Mouse (Mus musculus) hindbrain, embryonic 14.5 days (tissue): ENCODE results near the gene Ada. TPM values are rescaled to one million over a fixed set of nuclear protein-coding genes. Genes with fewer than 3 reads are reported as not detected.
A peak's percentile ranks its signal among the peaks of the same experiment; 100 is the strongest.

Experiments
- ATAC-seq: fragments of 200-750 bp; cut with Nextera tagmentation; 2 replicates; pipeline ENCODE4 v1.8.0; 2017; ENCODE audit warnings: moderate number of reproducible peaks, mild to moderate bottlenecking, moderate TSS enrichment, moderate library complexity; ENCODE audit not compliant: low FRiP score
- DNase-seq: peaks from one replicate; pipeline ENCODE4 v3.0.0-alpha.2; 2015; ENCODE audit warnings: low spot score
- H3K27ac ChIP-seq: fragments of 300-500 bp; sonication (generic); 2 replicates; pipeline ENCODE4 v1.5.1; 2014; ENCODE audit warnings: mild to moderate bottlenecking, moderate library complexity
- H3K27me3 ChIP-seq: fragments of 300-500 bp; sonication (generic); 2 replicates; pipeline ENCODE4 v1.6.1; 2014; ENCODE audit warnings: mild to moderate bottlenecking, low read length, mixed read lengths; ENCODE audit not compliant: control insufficient read depth, insufficient read depth
- H3K36me3 ChIP-seq: fragments of 300-500 bp; sonication (generic); replicated peaks from 2 replicates; pipeline ENCODE4 v1.6.1; 2014; ENCODE audit not compliant: control insufficient read depth, insufficient read depth
- H3K4me1 ChIP-seq: fragments of 300-500 bp; sonication (generic); replicated peaks from 2 replicates; pipeline ENCODE4 v1.6.1; 2014; ENCODE audit warnings: antibody characterized with exemption, low read length, mixed read lengths; ENCODE audit not compliant: control insufficient read depth, insufficient read depth
- H3K4me2 ChIP-seq: fragments of 300-500 bp; sonication (generic); replicated peaks from 2 replicates; pipeline ENCODE4 v1.6.1; 2014; ENCODE audit warnings: mild to moderate bottlenecking, moderate library complexity
- H3K4me3 ChIP-seq: fragments of 300-500 bp; sonication (generic); replicated peaks from 2 replicates; pipeline ENCODE4 v1.5.1; 2014; ENCODE audit warnings: mild to moderate bottlenecking, low read length
- H3K9ac ChIP-seq: fragments of 300-500 bp; sonication (generic); 2 replicates; pipeline ENCODE4 v1.6.1; 2014
- H3K9me3 ChIP-seq: fragments of 300-500 bp; sonication (generic); 2 replicates; pipeline ENCODE4 v1.6.1; 2016; ENCODE audit warnings: low read length; ENCODE audit not compliant: control insufficient read depth
- whole genome bisulfite sequencing: fragments of 180-500 bp; shearing (Covaris S2); extraction: QIAGEN DNeasy Blood & Tissue Kit; methylation state at CpG from one replicate; pipeline ENCODE4 v1.1.7; 2014; 5-methylcytosine and 5-hydroxymethylcytosine counted together
- polyA plus RNA-seq: library from polyadenylated mRNA; unstranded; fragments of >200 nt; fragmentation: Nextera tagmentation; extraction: Ambion mirVana; gene quantifications from 2 replicates; pipeline ENCODE4 v1.2.1, GENCODE M21; 2014

Gene Ada
- 3.0 and 3.3 TPM in 2 replicates for polyA plus RNA-seq

DNA sequence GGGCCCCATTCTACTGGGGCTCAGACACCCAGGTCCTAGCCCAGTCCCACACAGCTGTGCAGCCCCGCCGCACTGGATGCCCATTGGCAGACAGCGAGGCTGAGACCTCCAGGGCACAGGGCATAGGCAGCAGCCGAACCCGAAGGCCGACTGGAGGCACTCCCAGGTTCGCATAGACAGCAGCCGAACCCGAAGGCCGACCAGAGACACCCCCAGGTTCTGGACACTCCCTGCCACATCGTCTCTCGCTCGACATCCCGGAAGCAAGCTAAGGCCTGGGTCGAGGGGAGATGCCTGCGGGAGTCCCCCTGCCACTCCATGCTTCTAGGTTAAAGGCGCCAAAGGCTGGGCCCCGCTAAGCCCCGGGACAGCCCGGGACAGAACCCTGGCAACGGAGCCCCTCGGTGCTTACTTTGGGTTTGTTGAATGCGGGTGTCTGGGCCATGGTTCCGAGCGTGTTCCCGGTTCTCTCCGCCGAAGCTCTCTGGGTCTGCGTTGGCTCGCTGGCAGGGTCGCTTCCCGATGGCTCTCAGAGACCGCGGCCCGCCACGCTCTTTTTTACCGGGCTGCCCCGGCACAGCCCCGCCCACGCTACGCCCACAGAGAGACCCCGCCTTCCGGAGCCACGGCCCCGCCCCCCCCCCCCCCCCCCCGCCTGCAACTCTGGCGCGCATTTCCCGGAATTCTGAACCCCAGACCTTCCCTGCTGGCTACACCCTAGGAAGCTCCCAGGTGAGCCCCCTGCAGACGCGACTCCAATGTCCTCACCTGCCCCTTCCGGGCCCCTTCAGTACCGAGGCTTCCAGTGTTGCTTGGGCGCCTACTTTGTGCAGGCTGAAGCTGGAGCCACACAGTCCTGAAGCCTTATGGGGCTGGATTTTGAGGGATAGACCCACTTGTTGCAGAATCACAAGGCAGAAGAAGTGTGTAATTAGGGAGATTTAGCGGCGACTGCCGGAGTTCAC, at the start of gene Ada:
Gene Ada, minus strand, starts transcription at position 593 of the 965 bp plus-strand sequence.
- 1% methylated on average over 54 of the region's 57 CpGs for WGBS

GRCm38 (mm10) chr2:163798411-163798810, 48.4 kb upstream of the Ada start:
- H3K27me3 ChIP-seq, result no peaks in the 10 kb centered on the region
- no peak overlapping the region for H3K4me2 ChIP-seq
- no peak overlapping the region for H3K27ac ChIP-seq
- no peak for DNase-seq
- no peaks in the 10 kb centered on the region for H3K4me1 ChIP-seq
- WGBS, result 81% methylated on average over 7 of the region's 7 CpGs
- no peaks in the 10 kb centered on the region for H3K36me3 ChIP-seq
- H3K9ac ChIP-seq, result no peak overlapping the region
- H3K9me3 ChIP-seq, result no peaks in the 10 kb centered on the region
- ATAC-seq, result no peak
- H3K4me3 ChIP-seq, result no peak overlapping the region

More for the DNA sequence above, at the start of gene Ada:
- Histone ChIP-seq H3K9ac (peak within 1 kb of the TSS; percentile 74), H3K27me3 (no peaks in the 10 kb centered on the region), H3K4me2 (peak within 1 kb of the TSS; percentile 96), H3K36me3 (no peaks in the 10 kb centered on the region), H3K9me3 (no peaks in the 10 kb centered on the region), H3K4me3 (peak within 1 kb of the TSS; percentile 52), H3K27ac (no peak within 1 kb of the TSS), H3K4me1 (peaks cover 6% of the 10 kb centered on the region; the same call in 1 of the 2 replicates)
- ATAC-seq (peak; percentile 59; the same call in 1 of the 2 replicates), DNase-seq (peak; percentile 55)

GRCm38 (mm10) chr2:163788484-163788883, 38.4 kb upstream of the Ada start:
- Histone ChIP-seq H3K4me2 (no peak overlapping the region), H3K4me3 (no peak overlapping the region), H3K4me1 (no peaks in the 10 kb centered on the region), H3K36me3 (no peaks in the 10 kb centered on the region), H3K9ac (no peak overlapping the region), H3K27me3 (no peaks in the 10 kb centered on the region), H3K27ac (no peak overlapping the region), H3K9me3 (no peaks in the 10 kb centered on the region)
- DNase-seq (peak; percentile 67), ATAC-seq (no peak)
- WGBS, result 83% methylated on average over 4 of the region's 4 CpGs

GRCm38 (mm10) chr2:163787709-163788108, 37.7 kb upstream of the Ada start:
- Histone ChIP-seq H3K9ac (no peak overlapping the region), H3K36me3 (no peaks in the 10 kb centered on the region), H3K27me3 (no peaks in the 10 kb centered on the region), H3K9me3 (no peaks in the 10 kb centered on the region), H3K27ac (no peak overlapping the region), H3K4me3 (no peak overlapping the region), H3K4me1 (no peaks in the 10 kb centered on the region), H3K4me2 (no peak overlapping the region)
- WGBS, result 57% methylated on average over 3 of the region's 3 CpGs
- DNase-seq, result peak; percentile 73
- ATAC-seq, result 0 out of 2 replicates have a peak, but pooled peaks have one; percentile 27

- 86% methylated on average over 6 of the region's 6 CpGs for WGBS
- Histone ChIP-seq H3K27ac (no peak overlapping the region), H3K4me2 (no peak overlapping the region), H3K36me3 (no peaks in the 10 kb centered on the region), H3K9me3 (no peaks in the 10 kb centered on the region), H3K4me3 (no peak overlapping the region), H3K27me3 (no peaks in the 10 kb centered on the region; the same call in 1 of the 2 replicates), H3K9ac (no peak overlapping the region), H3K4me1 (no peaks in the 10 kb centered on the region)
- DNase-seq, result no peak
- no peak for ATAC-seq
Observed at GRCm38 (mm10) chr2:163787086-163787485, 37.0 kb upstream of the Ada start.

DNA sequence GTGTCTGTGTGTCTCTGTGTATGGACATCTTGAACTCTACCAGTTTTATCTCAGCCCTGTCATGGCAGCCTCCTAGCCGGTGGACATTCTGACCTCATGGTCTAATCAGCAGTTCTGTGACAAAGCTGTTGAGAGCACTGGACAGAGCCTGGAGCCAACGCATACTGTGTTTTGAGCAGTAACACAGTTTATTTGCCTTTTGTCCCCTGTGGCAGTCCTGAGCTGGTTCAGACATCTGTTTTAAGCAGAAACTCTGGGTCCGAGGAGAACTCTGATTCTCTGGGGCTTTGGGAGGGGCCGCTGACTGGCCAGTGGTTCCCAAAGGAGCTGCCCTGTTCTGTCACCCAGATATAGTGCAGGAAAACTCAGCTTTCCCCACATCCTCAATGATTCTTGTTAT, 33.9 kb upstream of the Ada start:
- WGBS, result 80% methylated on average over 4 of the region's 4 CpGs
- no peak for DNase-seq

GRCm38 (mm10) chr2:163783368-163783767, 33.3 kb upstream of the Ada start:
- no peak overlapping the region for H3K9ac ChIP-seq
- no peaks in the 10 kb centered on the region; the same call in 1 of the 2 replicates for H3K27me3 ChIP-seq
- no peaks in the 10 kb centered on the region for H3K4me1 ChIP-seq
- WGBS, result 92% methylated on average over 6 of the region's 6 CpGs
- H3K4me2 ChIP-seq, result no peak overlapping the region
- no peak for ATAC-seq
- H3K27ac ChIP-seq, result no peak overlapping the region
- no peaks in the 10 kb centered on the region for H3K36me3 ChIP-seq
- DNase-seq, result no peak
- H3K9me3 ChIP-seq, result no peaks in the 10 kb centered on the region
- no peak overlapping the region for H3K4me3 ChIP-seq

More for the DNA sequence above, 33.9 kb upstream of the Ada start:
- no peak overlapping the region for H3K4me3 ChIP-seq
- no peaks in the 10 kb centered on the region for H3K36me3 ChIP-seq
- H3K9me3 ChIP-seq, result no peaks in the 10 kb centered on the region
- H3K27ac ChIP-seq, result no peak overlapping the region
- no peak overlapping the region for H3K4me2 ChIP-seq
- no peaks in the 10 kb centered on the region; the same call in 1 of the 2 replicates for H3K27me3 ChIP-seq
- H3K4me1 ChIP-seq, result no peaks in the 10 kb centered on the region
- no peak overlapping the region for H3K9ac ChIP-seq
- ATAC-seq, result no peak

- WGBS, result 44% methylated on average over 4 of the region's 4 CpGs
- DNase-seq (no peak), ATAC-seq (no peak)
- Histone ChIP-seq H3K4me1 (no peaks in the 10 kb centered on the region), H3K9ac (no peak overlapping the region), H3K4me3 (no peak overlapping the region), H3K27me3 (peaks cover 5% of the 10 kb centered on the region), H3K36me3 (no peaks in the 10 kb centered on the region), H3K27ac (no peak overlapping the region), H3K9me3 (no peaks in the 10 kb centered on the region), H3K4me2 (no peak overlapping the region)
Observed at GRCm38 (mm10) chr2:163778896-163779295, 28.9 kb upstream of the Ada start.

GRCm38 (mm10) chr2:163777061-163777460, 27.0 kb upstream of the Ada start:
- no peak overlapping the region for H3K4me3 ChIP-seq
- no peaks in the 10 kb centered on the region for H3K9me3 ChIP-seq
- ATAC-seq (no peak), DNase-seq (no peak)
- H3K4me2 ChIP-seq, result no peak overlapping the region
- peaks cover 5% of the 10 kb centered on the region; the same call in 1 of the 2 replicates for H3K27me3 ChIP-seq
- WGBS, result 5% methylated on average over 2 of the region's 2 CpGs
- H3K36me3 ChIP-seq, result no peaks in the 10 kb centered on the region
- H3K27ac ChIP-seq, result no peak overlapping the region
- H3K9ac ChIP-seq, result no peak overlapping the region
- no peaks in the 10 kb centered on the region for H3K4me1 ChIP-seq
